Mouse (Mus musculus): ENCODE data around the gene Nek11. TPM values are rescaled to one million over a fixed set of nuclear protein-coding genes. Genes with fewer than 3 reads are reported as not detected.

Gene Nek11
- polyA plus RNA-seq, 1 experiment: not detected

GRCm38 (mm10) chr9:105130331-105130730 lies 265.0 kb downstream of the Nek11 start:
- no peak for TF ChIP-seq GATA1 (IDR thresholded peaks at IDR 0.05; ENCODE audit: low read length)

Other genes starting within 250 kb of the Nek11 start
- 2.0 and 3.3 TPM in 2 replicates for gene Aste1, start 132 bp downstream of the Nek11 start, polyA plus RNA-seq (2012)
- gene Atp2c1, start 131.8 kb upstream of the Nek11 start, polyA plus RNA-seq (2012): 16.0 and 22.5 TPM in 2 replicates
- 6.8 and 8.8 TPM in 2 replicates for gene Pik3r4, start 247.5 kb upstream of the Nek11 start, polyA plus RNA-seq (2012)